Mouse (Mus musculus): ENCODE measurements around the gene Slc25a44.

Slc25a44 gene

GRCm38 (mm10) chr3:88450379-88451131 is 25.6 kb upstream of the Slc25a44 start:
- no peak for DNase-seq (ENCODE audit: low read depth)

GRCm38 (mm10) chr3:88449395-88450023 is 24.6 kb upstream of the Slc25a44 start:
- DNase-seq (ENCODE audit: low read depth), result no peak

GRCm38 (mm10) chr3:88448443-88448842 is 23.5 kb upstream of the Slc25a44 start:
- DNase-seq (ENCODE audit: low read depth), result no peak

GRCm38 (mm10) chr3:88447676-88448183 is 22.8 kb upstream of the Slc25a44 start:
- no peak for DNase-seq (ENCODE audit: low read depth)

- DNase-seq (ENCODE audit: low read depth), result peak; percentile 70
These were observed 21.7 kb upstream of the Slc25a44 start for GRCm38 (mm10) chr3:88446471-88447123.

- DNase-seq (ENCODE audit: low read depth), result peak; percentile 74
These were observed 17.9 kb upstream of the Slc25a44 start for GRCm38 (mm10) chr3:88442888-88443287.

- DNase-seq (ENCODE audit: low read depth), result no peak
These were observed 17.5 kb upstream of the Slc25a44 start for GRCm38 (mm10) chr3:88442488-88442887.

- DNase-seq (ENCODE audit: low read depth), result peak; percentile 71
These were observed 15.8 kb upstream of the Slc25a44 start for GRCm38 (mm10) chr3:88440500-88441381.

GRCm38 (mm10) chr3:88439582-88439981 is 14.6 kb upstream of the Slc25a44 start:
- DNase-seq (ENCODE audit: low read depth), result no peak

GRCm38 (mm10) chr3:88437454-88437853 is 12.5 kb upstream of the Slc25a44 start:
- DNase-seq (ENCODE audit: low read depth), result no peak

GRCm38 (mm10) chr3:88436395-88437201 is 11.7 kb upstream of the Slc25a44 start:
- DNase-seq (ENCODE audit: low read depth), result no peak

GRCm38 (mm10) chr3:88435515-88435914 is 10.6 kb upstream of the Slc25a44 start:
- DNase-seq (ENCODE audit: low read depth), result no peak

GRCm38 (mm10) chr3:88428639-88429038 is 3.7 kb upstream of the Slc25a44 start:
- DNase-seq (ENCODE audit: low read depth), result peak; percentile 52

- peak; percentile 74 for DNase-seq (ENCODE audit: low read depth)
These were observed 2.5 kb upstream of the Slc25a44 start for GRCm38 (mm10) chr3:88427342-88427905.

- DNase-seq (ENCODE audit: low read depth), result no peak
These were observed 925 bp upstream of the Slc25a44 start for GRCm38 (mm10) chr3:88425708-88426420.

GRCm38 (mm10) chr3:88425330-88425689 is 371 bp upstream of the Slc25a44 start:
- DNase-seq (ENCODE audit: low read depth), result no peak

GRCm38 (mm10) chr3:88422020-88422720 is 2.8 kb downstream of the Slc25a44 start:
- DNase-seq (ENCODE audit: low read depth), result peak; percentile 52

- no peak for DNase-seq (ENCODE audit: low read depth)
These were observed 4.2 kb downstream of the Slc25a44 start for GRCm38 (mm10) chr3:88420771-88421170.

- DNase-seq (ENCODE audit: low read depth), result no peak
These were observed 6.9 kb downstream of the Slc25a44 start for GRCm38 (mm10) chr3:88418016-88418415.
